Comparison of ENCODE assay signal across 10 mouse cellular contexts in the genomic region with DNA sequence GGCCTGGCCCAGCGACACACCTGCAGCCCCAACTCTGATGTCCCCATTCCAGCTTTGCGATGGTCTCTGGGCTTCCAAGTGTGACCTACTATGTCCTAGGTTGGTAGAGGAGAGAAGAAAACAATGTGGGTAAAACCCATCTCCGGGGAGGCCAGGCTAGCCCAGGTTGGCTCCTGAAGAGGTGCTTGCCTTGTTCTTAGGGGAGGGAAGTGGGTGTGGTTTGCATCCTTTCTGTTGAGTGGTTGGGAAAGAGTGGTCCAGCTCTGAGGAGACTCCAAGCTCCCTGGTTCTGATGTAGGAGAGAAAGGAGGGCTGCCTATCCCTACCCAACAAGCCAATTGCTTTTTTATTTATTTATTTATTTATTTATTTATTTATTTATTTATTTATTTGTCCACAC. TPM values are rescaled to one million over a fixed set of nuclear protein-coding genes. Genes with fewer than 3 reads are reported as not detected.
DNase-seq lines count a peak whose midpoint lies in the region; ATAC-seq and TF ChIP-seq lines count a peak whose summit lies in the region.
"Had no signal": no experiment of that assay in that cellular context is flagged by ENCODE, and none has a peak within 500 bp of the region (broad histone marks: within the 10 kb centered on the region; RNA-seq: fewer than 3 reads in every experiment).

No protein-coding gene starts in this region.

- H3K9ac ChIP-seq in hindbrain, embryonic 12.5 days = no peak overlapping the region
- H3K9ac ChIP-seq in hindbrain, embryonic 11.5 days (ENCODE audit: low read depth, low read length) = no peak overlapping the region
- H3K9ac ChIP-seq in limb, embryonic 13.5 days = peak overlapping the region; percentile 63

- no peaks in the 10 kb centered on the region for H3K9me3 ChIP-seq in hindbrain, embryonic 12.5 days (replicated peaks)
- no peaks in the 10 kb centered on the region for H3K9me3 ChIP-seq in hindbrain, embryonic 11.5 days (ENCODE audit: control insufficient read depth, low read length)
- H3K9me3 ChIP-seq in E14TG2a.4 (ENCODE audit: low read length) = no peaks in the 10 kb centered on the region
- no peaks in the 10 kb centered on the region for H3K9me3 ChIP-seq in embryonic facial prominence, embryonic 10.5 days
- no peaks in the 10 kb centered on the region for H3K9me3 ChIP-seq in limb, embryonic 13.5 days

- ATAC-seq in hindbrain, embryonic 12.5 days (ENCODE audit: low FRiP score) = no peak
- ATAC-seq in hindbrain, embryonic 11.5 days (ENCODE audit: low FRiP score) = no peak
- peak; percentile 33 for ATAC-seq in limb, embryonic 13.5 days (ENCODE audit: low FRiP score, low read depth)

- no peak for TF ChIP-seq CTCF in E14TG2a.4 (conservative IDR thresholded peaks at IDR 0.05; ENCODE audit: low read length)

- peak overlapping the region; percentile 47 for H3K4me2 ChIP-seq in hindbrain, embryonic 12.5 days (replicated peaks)
- H3K4me2 ChIP-seq in hindbrain, embryonic 11.5 days (replicated peaks; ENCODE audit: low read depth, low read length) = no peak overlapping the region
- H3K4me2 ChIP-seq in limb, embryonic 13.5 days (replicated peaks) = peak overlapping the region; percentile 67

- H3K4me1 ChIP-seq in hindbrain, embryonic 12.5 days = peaks cover 20% of the 10 kb centered on the region
- no peaks in the 10 kb centered on the region for H3K4me1 ChIP-seq in hindbrain, embryonic 11.5 days (replicated peaks; ENCODE audit: control insufficient read depth, insufficient read depth, low read length)
- peaks cover 79% of the 10 kb centered on the region for H3K4me1 ChIP-seq in E14TG2a.4 (replicated peaks; ENCODE audit: low read depth, low read length)
- peaks cover 74% of the 10 kb centered on the region for H3K4me1 ChIP-seq in embryonic facial prominence, embryonic 10.5 days
- H3K4me1 ChIP-seq in limb, embryonic 13.5 days = peaks cover 65% of the 10 kb centered on the region

- no peak for DNase-seq in hindbrain, embryonic 11.5 days (ENCODE audit: low spot score)
- no peak for DNase-seq in embryonic facial prominence, embryonic 10.5 days (ENCODE audit: low spot score)
- no peak for DNase-seq in Muller cell, postnatal 12 days (ENCODE audit: inconsistent ontology term)
- no peak for DNase-seq in right cerebral cortex, adult 2 months (ENCODE audit: low spot score in 2 of 2)
- DNase-seq in embryo, embryonic 11 days = no peak
- DNase-seq: adrenal gland, postnatal 25 days; cerebellum, adult 8-10 months had no signal

- peak overlapping the region; percentile 25; the same call in 1 of the 2 replicates for H3K4me3 ChIP-seq in hindbrain, embryonic 12.5 days
- no peak overlapping the region for H3K4me3 ChIP-seq in hindbrain, embryonic 11.5 days (ENCODE audit: low read depth, low read length)
- H3K4me3 ChIP-seq in E14TG2a.4 (replicated peaks; ENCODE audit: low read length) = peak overlapping the region; percentile 71
- H3K4me3 ChIP-seq in embryonic facial prominence, embryonic 10.5 days = peak overlapping the region; percentile 53
- H3K4me3 ChIP-seq in limb, embryonic 13.5 days = peak overlapping the region; percentile 37; the same call in 1 of the 2 replicates

- WGBS in hindbrain, embryonic 12.5 days = 60% methylated on average over 3 of the region's 3 CpGs
- 45% methylated on average over 3 of the region's 3 CpGs for WGBS in hindbrain, embryonic 11.5 days
- 48% methylated on average over 3 of the region's 3 CpGs for WGBS in embryonic facial prominence, embryonic 10.5 days
- WGBS in limb, embryonic 13.5 days = 43% methylated on average over 3 of the region's 3 CpGs

- H3K27me3 ChIP-seq in hindbrain, embryonic 12.5 days = peaks cover 18% of the 10 kb centered on the region
- peaks cover 7% of the 10 kb centered on the region; the same call in 1 of the 2 replicates for H3K27me3 ChIP-seq in hindbrain, embryonic 11.5 days (ENCODE audit: control insufficient read depth, insufficient read depth, low read length)
- peaks cover 11% of the 10 kb centered on the region for H3K27me3 ChIP-seq in E14TG2a.4 (ENCODE audit: insufficient read depth, low read length)
- H3K27me3 ChIP-seq in embryonic facial prominence, embryonic 10.5 days (replicated peaks; ENCODE audit: low read depth, poor library complexity, severe bottlenecking) = peaks cover 17% of the 10 kb centered on the region
- H3K27me3 ChIP-seq in limb, embryonic 13.5 days = no peaks in the 10 kb centered on the region

- H3K36me3 ChIP-seq in hindbrain, embryonic 12.5 days = no peaks in the 10 kb centered on the region
- no peaks in the 10 kb centered on the region for H3K36me3 ChIP-seq in hindbrain, embryonic 11.5 days (ENCODE audit: control insufficient read depth, insufficient read depth, low read length)
- no peaks in the 10 kb centered on the region for H3K36me3 ChIP-seq in E14TG2a.4 (ENCODE audit: insufficient read depth, low read length)
- peaks cover 25% of the 10 kb centered on the region for H3K36me3 ChIP-seq in embryonic facial prominence, embryonic 10.5 days (replicated peaks)
- H3K36me3 ChIP-seq in limb, embryonic 13.5 days = peaks cover 9% of the 10 kb centered on the region; the same call in 1 of the 2 replicates

- H3K27ac ChIP-seq in hindbrain, embryonic 12.5 days = no peak overlapping the region
- no peak overlapping the region for H3K27ac ChIP-seq in hindbrain, embryonic 11.5 days (ENCODE audit: low read depth, low read length)
- peak overlapping the region; percentile 87 for H3K27ac ChIP-seq in embryonic facial prominence, embryonic 10.5 days (replicated peaks)
- H3K27ac ChIP-seq in limb, embryonic 13.5 days = peak overlapping the region; percentile 90

RNA-seq across cellular contexts. Expression of gene Prrx2, which starts 30.7 kb away (rescaled TPM):
- polyA plus RNA-seq in hindbrain, embryonic 12.5 days (2016; fragmentation: Nextera tagmentation; extraction: Ambion mirVana) = 38.8 and 38.9 TPM in 2 replicates
- polyA plus RNA-seq in hindbrain, embryonic 11.5 days (2014; fragmentation: Nextera tagmentation; extraction: Ambion mirVana) = 36.7 and 39.7 TPM in 2 replicates
- polyA plus RNA-seq in embryonic facial prominence, embryonic 10.5 days (2016; fragmentation: Nextera tagmentation; extraction: Ambion mirVana) = 87.6 and 94.6 TPM in 2 replicates
- 93.6 and 102 TPM in 2 replicates for polyA plus RNA-seq in limb, embryonic 13.5 days (2015; fragmentation: Nextera tagmentation; extraction: Ambion mirVana)

RNA-seq across cellular contexts. Expression of gene Asb6, which starts 35.3 kb away (rescaled TPM):
- 38.9 and 40.6 TPM in 2 replicates for polyA plus RNA-seq in hindbrain, embryonic 12.5 days (2016; fragmentation: Nextera tagmentation; extraction: Ambion mirVana)
- polyA plus RNA-seq in hindbrain, embryonic 11.5 days (2014; fragmentation: Nextera tagmentation; extraction: Ambion mirVana) = 26.0 and 28.5 TPM in 2 replicates
- 53.9 and 56.0 TPM in 2 replicates for polyA plus RNA-seq in embryonic facial prominence, embryonic 10.5 days (2016; fragmentation: Nextera tagmentation; extraction: Ambion mirVana)
- 38.7 and 39.2 TPM in 2 replicates for polyA plus RNA-seq in limb, embryonic 13.5 days (2015; fragmentation: Nextera tagmentation; extraction: Ambion mirVana)

RNA-seq across cellular contexts. Expression of gene Ntmt1, which starts 57.8 kb away (rescaled TPM):
- polyA plus RNA-seq in hindbrain, embryonic 12.5 days (2016; fragmentation: Nextera tagmentation; extraction: Ambion mirVana) = 97.2 and 102 TPM in 2 replicates
- 108 and 110 TPM in 2 replicates for polyA plus RNA-seq in hindbrain, embryonic 11.5 days (2014; fragmentation: Nextera tagmentation; extraction: Ambion mirVana)
- 134 and 135 TPM in 2 replicates for polyA plus RNA-seq in embryonic facial prominence, embryonic 10.5 days (2016; fragmentation: Nextera tagmentation; extraction: Ambion mirVana)
- 98.1 and 104 TPM in 2 replicates for polyA plus RNA-seq in limb, embryonic 13.5 days (2015; fragmentation: Nextera tagmentation; extraction: Ambion mirVana)

Comparison
In these comparisons a context has a peak if more than half of its experiments do, and no peak if none do; other contexts are left out.
1. H3K27ac ChIP-seq: peak in embryonic facial prominence, embryonic 10.5 days (single experiment) and limb, embryonic 13.5 days (single experiment); none in hindbrain, embryonic 12.5 days (single experiment) and hindbrain, embryonic 11.5 days (single experiment).